Mouse (Mus musculus): ENCODE measurements around the gene Ubash3a.

GRCm38 (mm10) chr17:31198877-31199276, 8.8 kb upstream of the Ubash3a start, which contains the start of gene Tmprss3:
- TF ChIP-seq POLR2A (IDR thresholded peaks at IDR 0.05; ENCODE audit: borderline replicate concordance, extremely low read depth, low read depth, low read length) (no peak), CTCF (IDR thresholded peaks at IDR 0.05; ENCODE audit: insufficient read depth, low read length) (no peak)

Measured in lung, adult 2 months (tissue).